Mouse (Mus musculus): ENCODE results near the gene Htr6. TPM values are rescaled to one million over a fixed set of nuclear protein-coding genes. Genes with fewer than 3 reads are reported as not detected.

The Htr6 gene
- polyA plus RNA-seq, 1 experiment from 2014 or later: 0.56 TPM

- Histone ChIP-seq H3K9ac (replicated peaks; ENCODE audit: low read length) (no peak overlapping the region), H3K27me3 (ENCODE audit: control insufficient read depth, insufficient read depth, low read length) (peaks cover 42% of the 10 kb centered on the region), H3K27ac (replicated peaks; ENCODE audit: low read depth, low read length) (no peak overlapping the region), H3K4me3 (ENCODE audit: low read depth, low read length) (peak overlapping the region; percentile 58; the same call in 1 of the 2 replicates), H3K9me3 (replicated peaks; ENCODE audit: control insufficient read depth, low read length) (no peaks in the 10 kb centered on the region), H3K4me1 (ENCODE audit: control insufficient read depth, insufficient read depth, low read length) (0 out of 2 replicates have a peak, but pooled peaks cover 2% of the 10 kb centered on the region), H3K4me2 (ENCODE audit: low read depth, low read length) (peak overlapping the region; percentile 96; the same call in 1 of the 2 replicates), H3K36me3 (replicated peaks; ENCODE audit: control insufficient read depth, insufficient read depth, low read depth, low read length) (no peaks in the 10 kb centered on the region)
- ATAC-seq (replicated peaks; ENCODE audit: insufficient number of reproducible peaks, low FRiP score, low TSS enrichment, low read depth) (no peak), DNase-seq (ENCODE audit: low spot score) (no peak)
- WGBS: 19% methylated on average over 29 of the region's 29 CpGs
These were observed 1.3 kb downstream of the Htr6 start for GRCm38 (mm10) chr4:139074060-139074459.

- no peak overlapping the region for H3K4me3 ChIP-seq (ENCODE audit: low read depth, low read length)
- DNase-seq (ENCODE audit: low spot score) (no peak), ATAC-seq (replicated peaks; ENCODE audit: insufficient number of reproducible peaks, low FRiP score, low TSS enrichment, low read depth) (no peak)
- no peaks in the 10 kb centered on the region for H3K9me3 ChIP-seq (replicated peaks; ENCODE audit: control insufficient read depth, low read length)
- peaks cover 7% of the 10 kb centered on the region for H3K27me3 ChIP-seq (ENCODE audit: control insufficient read depth, insufficient read depth, low read length)
- no peak overlapping the region for H3K9ac ChIP-seq (replicated peaks; ENCODE audit: low read length)
- no peak overlapping the region for H3K4me2 ChIP-seq (ENCODE audit: low read depth, low read length)
- no peaks in the 10 kb centered on the region for H3K4me1 ChIP-seq (ENCODE audit: control insufficient read depth, insufficient read depth, low read length)
- no peaks in the 10 kb centered on the region for H3K36me3 ChIP-seq (replicated peaks; ENCODE audit: control insufficient read depth, insufficient read depth, low read depth, low read length)
- H3K27ac ChIP-seq (replicated peaks; ENCODE audit: low read depth, low read length): no peak overlapping the region
- 36% methylated on average over 4 of the region's 4 CpGs for WGBS
These were observed 7.1 kb downstream of the Htr6 start for GRCm38 (mm10) chr4:139068287-139068686.

- no peaks in the 10 kb centered on the region for H3K4me1 ChIP-seq (ENCODE audit: control insufficient read depth, insufficient read depth, low read length)
- no peak overlapping the region for H3K9ac ChIP-seq (replicated peaks; ENCODE audit: low read length)
- no peak for ATAC-seq (replicated peaks; ENCODE audit: insufficient number of reproducible peaks, low FRiP score, low TSS enrichment, low read depth)
- H3K27me3 ChIP-seq (ENCODE audit: control insufficient read depth, insufficient read depth, low read length): no peaks in the 10 kb centered on the region
- DNase-seq (ENCODE audit: low spot score): no peak
- H3K4me3 ChIP-seq (ENCODE audit: low read depth, low read length): no peak overlapping the region
- no peak overlapping the region for H3K27ac ChIP-seq (replicated peaks; ENCODE audit: low read depth, low read length)
- no peaks in the 10 kb centered on the region for H3K36me3 ChIP-seq (replicated peaks; ENCODE audit: control insufficient read depth, insufficient read depth, low read depth, low read length)
- H3K9me3 ChIP-seq (replicated peaks; ENCODE audit: control insufficient read depth, low read length): no peaks in the 10 kb centered on the region
- WGBS: 92% methylated on average over 5 of the region's 5 CpGs
- no peak overlapping the region for H3K4me2 ChIP-seq (ENCODE audit: low read depth, low read length)
These were observed 10.5 kb downstream of the Htr6 start for GRCm38 (mm10) chr4:139064831-139065230.

GRCm38 (mm10) chr4:139059569-139059968 is 15.8 kb downstream of the Htr6 start:
- WGBS: 8% methylated on average over 7 of the region's 7 CpGs
- DNase-seq (ENCODE audit: low spot score): peak; percentile 83
- ATAC-seq (replicated peaks; ENCODE audit: insufficient number of reproducible peaks, low FRiP score, low TSS enrichment, low read depth): no peak

GRCm38 (mm10) chr4:139058029-139058428 is 17.3 kb downstream of the Htr6 start:
- Histone ChIP-seq H3K36me3 (replicated peaks; ENCODE audit: control insufficient read depth, insufficient read depth, low read depth, low read length) (no peaks in the 10 kb centered on the region), H3K4me3 (ENCODE audit: low read depth, low read length) (no peak overlapping the region), H3K9me3 (replicated peaks; ENCODE audit: control insufficient read depth, low read length) (no peaks in the 10 kb centered on the region), H3K9ac (replicated peaks; ENCODE audit: low read length) (no peak overlapping the region), H3K27ac (replicated peaks; ENCODE audit: low read depth, low read length) (no peak overlapping the region), H3K27me3 (ENCODE audit: control insufficient read depth, insufficient read depth, low read length) (no peaks in the 10 kb centered on the region), H3K4me1 (ENCODE audit: control insufficient read depth, insufficient read depth, low read length) (no peaks in the 10 kb centered on the region), H3K4me2 (ENCODE audit: low read depth, low read length) (no peak overlapping the region)
- DNase-seq (ENCODE audit: low spot score) (no peak), ATAC-seq (replicated peaks; ENCODE audit: insufficient number of reproducible peaks, low FRiP score, low TSS enrichment, low read depth) (no peak)
- WGBS: 87% methylated on average over 5 of the region's 5 CpGs

More at GRCm38 (mm10) chr4:139059569-139059968, 15.8 kb downstream of the Htr6 start:
- no peak overlapping the region for H3K4me2 ChIP-seq (ENCODE audit: low read depth, low read length)
- H3K4me3 ChIP-seq (ENCODE audit: low read depth, low read length): no peak overlapping the region
- H3K9me3 ChIP-seq (replicated peaks; ENCODE audit: control insufficient read depth, low read length): no peaks in the 10 kb centered on the region
- no peaks in the 10 kb centered on the region for H3K36me3 ChIP-seq (replicated peaks; ENCODE audit: control insufficient read depth, insufficient read depth, low read depth, low read length)
- no peaks in the 10 kb centered on the region for H3K27me3 ChIP-seq (ENCODE audit: control insufficient read depth, insufficient read depth, low read length)
- H3K4me1 ChIP-seq (ENCODE audit: control insufficient read depth, insufficient read depth, low read length): no peaks in the 10 kb centered on the region
- no peak overlapping the region for H3K27ac ChIP-seq (replicated peaks; ENCODE audit: low read depth, low read length)
- H3K9ac ChIP-seq (replicated peaks; ENCODE audit: low read length): no peak overlapping the region

- H3K9me3 ChIP-seq (replicated peaks; ENCODE audit: control insufficient read depth, low read length): no peaks in the 10 kb centered on the region
- H3K4me1 ChIP-seq (ENCODE audit: control insufficient read depth, insufficient read depth, low read length): no peaks in the 10 kb centered on the region
- DNase-seq (ENCODE audit: low spot score) (no peak), ATAC-seq (replicated peaks; ENCODE audit: insufficient number of reproducible peaks, low FRiP score, low TSS enrichment, low read depth) (no peak)
- H3K27me3 ChIP-seq (ENCODE audit: control insufficient read depth, insufficient read depth, low read length): no peaks in the 10 kb centered on the region
- H3K4me3 ChIP-seq (ENCODE audit: low read depth, low read length): no peak overlapping the region
- no peaks in the 10 kb centered on the region for H3K36me3 ChIP-seq (replicated peaks; ENCODE audit: control insufficient read depth, insufficient read depth, low read depth, low read length)
- H3K27ac ChIP-seq (replicated peaks; ENCODE audit: low read depth, low read length): no peak overlapping the region
- WGBS: 72% methylated on average over 5 of the region's 5 CpGs
- H3K4me2 ChIP-seq (ENCODE audit: low read depth, low read length): no peak overlapping the region
- no peak overlapping the region for H3K9ac ChIP-seq (replicated peaks; ENCODE audit: low read length)
These were observed 18.1 kb downstream of the Htr6 start for GRCm38 (mm10) chr4:139057291-139057690.

GRCm38 (mm10) chr4:139055744-139056143 is 19.6 kb downstream of the Htr6 start:
- H3K9me3 ChIP-seq (replicated peaks; ENCODE audit: control insufficient read depth, low read length): no peaks in the 10 kb centered on the region
- H3K4me2 ChIP-seq (ENCODE audit: low read depth, low read length): no peak overlapping the region
- no peaks in the 10 kb centered on the region for H3K36me3 ChIP-seq (replicated peaks; ENCODE audit: control insufficient read depth, insufficient read depth, low read depth, low read length)
- H3K4me3 ChIP-seq (ENCODE audit: low read depth, low read length): no peak overlapping the region
- H3K9ac ChIP-seq (replicated peaks; ENCODE audit: low read length): no peak overlapping the region
- no peaks in the 10 kb centered on the region for H3K4me1 ChIP-seq (ENCODE audit: control insufficient read depth, insufficient read depth, low read length)
- DNase-seq (ENCODE audit: low spot score) (no peak), ATAC-seq (replicated peaks; ENCODE audit: insufficient number of reproducible peaks, low FRiP score, low TSS enrichment, low read depth) (no peak)
- no peaks in the 10 kb centered on the region for H3K27me3 ChIP-seq (ENCODE audit: control insufficient read depth, insufficient read depth, low read length)
- WGBS: 77% methylated on average over 3 of the region's 3 CpGs
- no peak overlapping the region for H3K27ac ChIP-seq (replicated peaks; ENCODE audit: low read depth, low read length)

GRCm38 (mm10) chr4:139055336-139055735 is 20.0 kb downstream of the Htr6 start:
- H3K27me3 ChIP-seq (ENCODE audit: control insufficient read depth, insufficient read depth, low read length): no peaks in the 10 kb centered on the region
- no peak overlapping the region for H3K4me2 ChIP-seq (ENCODE audit: low read depth, low read length)
- H3K9ac ChIP-seq (replicated peaks; ENCODE audit: low read length): no peak overlapping the region
- no peaks in the 10 kb centered on the region for H3K36me3 ChIP-seq (replicated peaks; ENCODE audit: control insufficient read depth, insufficient read depth, low read depth, low read length)
- ATAC-seq (replicated peaks; ENCODE audit: insufficient number of reproducible peaks, low FRiP score, low TSS enrichment, low read depth) (no peak), DNase-seq (ENCODE audit: low spot score) (no peak)
- H3K4me1 ChIP-seq (ENCODE audit: control insufficient read depth, insufficient read depth, low read length): no peaks in the 10 kb centered on the region
- 78% methylated on average over 4 of the region's 4 CpGs for WGBS
- no peak overlapping the region for H3K27ac ChIP-seq (replicated peaks; ENCODE audit: low read depth, low read length)
- no peak overlapping the region for H3K4me3 ChIP-seq (ENCODE audit: low read depth, low read length)
- no peaks in the 10 kb centered on the region for H3K9me3 ChIP-seq (replicated peaks; ENCODE audit: control insufficient read depth, low read length)
